Mouse (Mus musculus): ENCODE measurements at regions not wholly inside any gene's neighbourhood (a gene's known extent, or its start where the extent isn't known, plus 50 kb on each side); places are given as distances from the start of the nearest gene placed in this dataset.

DNA sequence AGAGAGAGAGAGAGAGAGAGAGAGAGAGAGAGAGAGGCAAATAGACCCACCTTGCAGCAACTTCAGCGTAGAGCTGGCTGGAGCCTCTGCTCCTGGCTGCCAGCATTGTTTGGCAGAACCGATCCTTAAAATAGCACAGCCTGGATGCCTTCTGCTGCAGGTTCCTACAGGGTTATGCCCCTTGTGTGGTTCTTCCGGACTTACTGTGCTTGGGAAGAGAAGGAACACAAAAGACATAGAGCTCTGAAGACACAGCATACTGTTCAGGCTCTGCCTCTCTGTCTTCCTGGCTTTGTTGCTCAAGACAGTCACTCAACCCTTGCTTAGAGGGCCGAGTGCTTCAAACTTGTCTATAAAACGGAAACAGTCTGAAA is 86.2 kb upstream of the Slc25a26 start:
- Histone ChIP-seq H3K9me3 (no peaks in the 10 kb centered on the region), H3K4me2 (replicated peaks) (no peak overlapping the region), H3K27ac (replicated peaks) (no peak overlapping the region), H3K4me3 (no peak overlapping the region), H3K4me1 (no peaks in the 10 kb centered on the region), H3K27me3 (no peaks in the 10 kb centered on the region), H3K36me3 (no peaks in the 10 kb centered on the region), H3K9ac (replicated peaks) (no peak overlapping the region)
- ATAC-seq (ENCODE audit: low FRiP score, low read depth): no peak
- 78% methylated on average over 5 of the region's 5 CpGs for WGBS

DNA sequence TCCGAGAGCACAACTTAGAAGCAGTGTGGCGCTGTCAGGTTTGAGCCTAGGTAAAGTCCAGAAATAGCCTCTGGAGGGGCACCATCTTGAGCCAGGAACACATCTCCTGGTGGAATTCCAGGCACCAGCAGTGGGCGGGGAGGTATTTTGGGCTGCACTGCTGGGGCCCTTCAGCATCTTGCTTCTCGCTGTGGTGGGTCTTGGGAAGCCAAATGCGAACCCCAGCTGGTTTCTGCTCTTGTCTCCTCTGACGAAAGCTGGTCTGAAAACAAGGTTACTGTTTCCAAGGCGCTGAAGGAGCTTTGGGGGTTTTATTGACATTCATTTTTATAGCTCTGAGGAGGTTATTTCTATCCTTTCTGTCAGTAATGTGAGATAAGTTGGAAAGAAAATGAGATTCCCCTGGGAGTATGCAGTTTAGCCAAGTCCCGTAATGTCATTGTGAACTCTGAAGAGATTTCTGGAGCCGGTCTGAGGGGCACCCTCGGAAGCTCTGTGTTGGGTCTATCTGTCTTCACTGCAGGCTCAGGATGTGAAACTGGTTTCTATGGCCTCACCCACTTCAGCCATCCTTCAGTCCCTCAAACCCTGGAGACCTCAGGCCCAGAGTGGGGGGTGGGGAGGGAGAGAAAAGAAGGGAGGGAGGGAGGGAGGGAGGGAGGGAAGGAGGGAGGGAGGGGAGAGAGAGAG is 86.7 kb upstream of the Slc25a26 start:
- Histone ChIP-seq H3K9me3 (no peaks in the 10 kb centered on the region), H3K9ac (replicated peaks) (no peak overlapping the region), H3K4me1 (no peaks in the 10 kb centered on the region), H3K36me3 (no peaks in the 10 kb centered on the region), H3K4me3 (no peak overlapping the region), H3K27me3 (no peaks in the 10 kb centered on the region), H3K27ac (replicated peaks) (no peak overlapping the region), H3K4me2 (replicated peaks) (no peak overlapping the region)
- WGBS: 79% methylated on average over 10 of the region's 10 CpGs
- ATAC-seq (ENCODE audit: low FRiP score, low read depth): no peak

DNA sequence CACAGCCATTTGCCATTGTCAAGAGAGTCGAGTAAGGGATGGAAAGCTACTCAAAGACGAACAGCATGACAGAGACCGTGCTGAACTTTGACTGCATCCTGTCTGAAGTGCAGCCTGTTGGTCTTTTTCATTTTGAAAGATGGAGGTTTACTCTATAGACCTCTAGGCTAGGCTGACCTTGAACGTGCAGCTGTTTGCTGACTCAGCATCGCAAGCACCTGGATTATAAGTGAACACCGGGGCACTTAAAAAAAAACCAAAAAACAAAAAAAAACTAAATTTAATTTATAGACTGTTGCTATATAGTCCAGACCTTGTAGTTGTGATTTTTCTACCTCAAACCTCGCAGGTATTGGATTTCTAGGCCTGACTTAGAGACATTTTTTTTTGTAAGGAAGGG is 87.8 kb upstream of the Slc25a26 start:
- no peaks in the 10 kb centered on the region for H3K9me3 ChIP-seq
- WGBS: 92% methylated on average over 7 of the region's 7 CpGs
- no peaks in the 10 kb centered on the region for H3K4me1 ChIP-seq
- H3K4me2 ChIP-seq (replicated peaks): no peak overlapping the region
- no peak overlapping the region for H3K4me3 ChIP-seq
- no peak overlapping the region for H3K9ac ChIP-seq (replicated peaks)
- no peak overlapping the region for H3K27ac ChIP-seq (replicated peaks)
- H3K36me3 ChIP-seq: no peaks in the 10 kb centered on the region
- no peaks in the 10 kb centered on the region; the same call in 1 of the 2 replicates for H3K27me3 ChIP-seq
- ATAC-seq (ENCODE audit: low FRiP score, low read depth): no peak

DNA sequence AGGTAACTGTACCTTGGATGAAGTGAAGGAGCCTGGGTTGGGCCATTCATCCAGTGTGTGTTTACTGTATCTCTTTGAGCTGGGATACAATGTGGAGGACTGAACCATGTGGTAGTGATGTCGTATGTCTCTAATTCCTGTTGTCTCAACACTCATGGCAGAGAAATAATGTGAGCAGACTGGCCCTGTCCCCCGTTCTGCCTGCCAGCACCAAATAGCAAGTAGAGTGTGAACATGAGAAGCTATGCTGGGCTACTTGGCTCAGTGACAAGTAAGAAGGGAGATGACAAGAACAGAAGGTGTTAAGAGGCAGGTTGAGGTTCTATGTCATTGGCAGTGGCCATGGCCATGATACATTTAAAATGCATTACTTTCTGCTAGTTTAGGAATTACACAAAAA is 89.7 kb upstream of the Slc25a26 start:
- H3K9ac ChIP-seq (replicated peaks): no peak overlapping the region
- H3K36me3 ChIP-seq: no peaks in the 10 kb centered on the region
- no peaks in the 10 kb centered on the region for H3K9me3 ChIP-seq
- no peak overlapping the region for H3K4me2 ChIP-seq (replicated peaks)
- ATAC-seq (ENCODE audit: low FRiP score, low read depth): no peak
- peaks cover 12% of the 10 kb centered on the region for H3K27me3 ChIP-seq
- H3K4me3 ChIP-seq: no peak overlapping the region
- no peaks in the 10 kb centered on the region for H3K4me1 ChIP-seq
- H3K27ac ChIP-seq (replicated peaks): no peak overlapping the region
- WGBS: 81% methylated on average over 2 of the region's 2 CpGs

DNA sequence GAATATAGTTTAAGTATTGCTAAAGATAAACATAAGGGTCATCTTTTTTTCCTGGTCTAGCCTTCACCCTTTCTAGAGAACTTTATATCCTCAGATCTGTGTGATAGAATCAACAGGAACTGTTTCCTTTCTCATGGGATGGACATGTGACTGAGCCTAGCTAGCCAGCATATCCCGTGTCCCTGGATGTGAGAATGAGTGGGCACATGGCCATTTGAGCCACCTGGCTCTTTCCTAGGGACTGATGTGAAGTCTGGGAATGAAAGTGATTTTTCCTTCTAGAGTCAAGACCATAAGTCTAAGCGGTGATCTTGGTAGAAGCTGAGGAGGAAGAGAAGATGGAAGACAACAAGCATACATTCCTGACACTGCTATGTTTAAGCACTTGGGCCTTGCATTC is 91.1 kb upstream of the Slc25a26 start:
- 90% methylated on average over 2 of the region's 2 CpGs for WGBS
- no peaks in the 10 kb centered on the region for H3K9me3 ChIP-seq
- no peak for ATAC-seq (ENCODE audit: low FRiP score, low read depth)
- peaks cover 15% of the 10 kb centered on the region for H3K27me3 ChIP-seq
- no peak overlapping the region for H3K4me3 ChIP-seq
- no peak overlapping the region for H3K4me2 ChIP-seq (replicated peaks)
- H3K9ac ChIP-seq (replicated peaks): no peak overlapping the region
- no peaks in the 10 kb centered on the region for H3K4me1 ChIP-seq
- no peak overlapping the region for H3K27ac ChIP-seq (replicated peaks)
- no peaks in the 10 kb centered on the region for H3K36me3 ChIP-seq

DNA sequence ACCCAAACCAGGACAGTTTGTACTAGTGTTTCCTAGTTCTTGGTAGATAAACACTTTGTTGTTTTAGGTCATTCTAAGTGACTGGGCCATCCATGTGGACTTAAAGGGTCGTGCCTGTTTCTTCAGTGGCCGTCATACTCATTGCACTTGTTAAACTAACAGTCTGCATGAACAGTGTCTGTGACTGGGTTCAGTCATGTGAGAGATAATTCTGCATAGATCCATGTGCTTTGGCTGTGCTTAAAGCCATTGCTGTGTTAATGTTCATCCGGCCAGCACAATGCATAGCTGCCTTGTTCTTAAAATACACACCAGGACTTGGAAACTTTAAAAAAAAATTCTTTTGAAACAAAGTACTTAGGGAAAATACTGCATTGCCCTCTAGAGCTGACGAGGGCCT is 92.4 kb upstream of the Slc25a26 start:
- no peak overlapping the region for H3K4me3 ChIP-seq
- H3K4me1 ChIP-seq: no peaks in the 10 kb centered on the region
- no peak for ATAC-seq (ENCODE audit: low FRiP score, low read depth)
- H3K27ac ChIP-seq (replicated peaks): no peak overlapping the region
- WGBS: 46% methylated on average over 4 of the region's 4 CpGs
- H3K36me3 ChIP-seq: no peaks in the 10 kb centered on the region
- peaks cover 19% of the 10 kb centered on the region for H3K27me3 ChIP-seq
- H3K4me2 ChIP-seq (replicated peaks): no peak overlapping the region
- no peaks in the 10 kb centered on the region for H3K9me3 ChIP-seq
- no peak overlapping the region for H3K9ac ChIP-seq (replicated peaks)

DNA sequence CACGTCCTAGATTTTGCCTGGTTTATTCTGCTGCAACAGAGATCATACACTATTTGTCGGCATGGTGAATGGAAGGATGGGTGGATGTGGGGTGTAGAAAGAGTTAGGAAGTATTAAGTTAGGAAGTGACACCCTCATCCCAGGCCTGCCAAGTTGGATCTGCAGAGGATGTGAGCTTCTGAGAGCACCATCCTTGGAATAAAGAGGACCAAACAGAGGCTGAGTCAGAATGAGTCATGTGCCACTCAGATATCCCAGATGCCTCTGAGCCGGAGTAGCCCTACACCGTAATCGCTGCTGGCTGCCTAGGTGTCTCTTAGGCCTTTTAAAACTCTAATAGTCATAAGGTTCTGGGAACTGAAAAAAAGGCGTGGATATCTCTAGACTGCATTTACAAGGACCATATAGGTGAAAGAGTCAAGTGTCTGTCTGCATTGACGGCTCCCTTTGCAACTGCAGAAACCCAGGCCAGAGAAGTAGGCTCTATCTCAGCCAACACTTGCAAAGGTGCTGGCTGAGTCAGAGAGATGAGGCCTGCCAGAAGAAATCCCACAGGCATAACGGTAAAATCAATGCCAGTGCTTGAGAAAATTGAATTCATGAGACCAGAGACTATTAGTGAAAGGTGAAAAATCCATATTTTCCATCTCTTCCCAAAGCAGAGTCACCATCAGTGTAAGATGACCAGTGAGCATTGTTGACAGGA is 94.6 kb upstream of the Slc25a26 start:
- Histone ChIP-seq H3K27ac (replicated peaks) (no peak overlapping the region), H3K4me2 (replicated peaks) (no peak overlapping the region), H3K4me1 (peaks cover 15% of the 10 kb centered on the region), H3K9ac (replicated peaks) (no peak overlapping the region), H3K9me3 (no peaks in the 10 kb centered on the region), H3K36me3 (no peaks in the 10 kb centered on the region), H3K27me3 (peaks cover 19% of the 10 kb centered on the region), H3K4me3 (no peak overlapping the region)
- ATAC-seq (ENCODE audit: low FRiP score, low read depth): no peak
- WGBS: 91% methylated on average over 8 of the region's 8 CpGs

DNA sequence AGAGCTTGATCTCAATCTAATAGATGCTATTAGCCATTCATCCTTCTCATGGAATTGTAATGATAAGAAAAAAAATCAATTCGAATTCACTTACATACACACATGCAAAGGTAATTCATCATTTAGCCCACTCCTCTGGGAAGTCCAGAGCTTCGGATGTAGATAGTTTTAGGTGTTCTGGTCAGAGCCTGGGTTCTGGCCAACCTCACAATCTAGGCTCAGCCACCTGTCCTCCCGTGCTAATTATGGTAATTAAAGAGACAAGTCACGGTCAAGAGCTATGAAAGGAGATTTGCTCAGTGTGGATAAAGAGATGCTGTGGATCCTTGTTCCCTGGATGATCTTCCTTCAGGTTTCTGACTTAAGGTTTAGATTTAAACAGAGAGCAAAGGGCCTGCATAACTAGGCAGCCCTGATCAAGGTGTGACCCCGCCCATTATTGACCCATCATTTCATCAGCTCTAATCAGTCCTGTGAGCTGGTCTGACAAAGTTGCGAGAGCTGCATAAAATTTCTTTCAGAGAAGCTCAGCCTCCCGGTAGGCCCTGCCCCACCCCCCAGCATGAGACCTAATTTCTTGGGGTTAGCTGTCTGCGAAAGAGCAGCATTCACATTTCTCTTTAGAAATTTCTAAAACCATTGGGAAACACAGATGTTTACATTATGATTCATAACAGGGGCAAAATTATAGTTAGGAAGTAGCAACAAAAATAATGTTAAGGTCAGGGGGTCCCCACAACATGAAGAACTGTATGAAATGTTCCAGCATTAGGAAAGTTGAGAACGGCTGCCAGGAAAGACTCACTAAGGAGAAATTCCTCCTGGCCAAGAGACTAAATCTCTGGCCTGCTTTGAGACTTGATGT is 98.3 kb upstream of the Slc25a26 start:
- Histone ChIP-seq H3K4me2 (replicated peaks) (peak overlapping the region; percentile 46), H3K27me3 (peaks cover 16% of the 10 kb centered on the region), H3K4me1 (peaks cover 19% of the 10 kb centered on the region), H3K4me3 (no peak overlapping the region), H3K36me3 (no peaks in the 10 kb centered on the region), H3K9ac (replicated peaks) (no peak overlapping the region), H3K9me3 (no peaks in the 10 kb centered on the region), H3K27ac (replicated peaks) (no peak overlapping the region; the same call in 1 of the 2 replicates)
- no peak for ATAC-seq (ENCODE audit: low FRiP score, low read depth)
- WGBS: 48% methylated on average over 9 of the region's 9 CpGs

DNA sequence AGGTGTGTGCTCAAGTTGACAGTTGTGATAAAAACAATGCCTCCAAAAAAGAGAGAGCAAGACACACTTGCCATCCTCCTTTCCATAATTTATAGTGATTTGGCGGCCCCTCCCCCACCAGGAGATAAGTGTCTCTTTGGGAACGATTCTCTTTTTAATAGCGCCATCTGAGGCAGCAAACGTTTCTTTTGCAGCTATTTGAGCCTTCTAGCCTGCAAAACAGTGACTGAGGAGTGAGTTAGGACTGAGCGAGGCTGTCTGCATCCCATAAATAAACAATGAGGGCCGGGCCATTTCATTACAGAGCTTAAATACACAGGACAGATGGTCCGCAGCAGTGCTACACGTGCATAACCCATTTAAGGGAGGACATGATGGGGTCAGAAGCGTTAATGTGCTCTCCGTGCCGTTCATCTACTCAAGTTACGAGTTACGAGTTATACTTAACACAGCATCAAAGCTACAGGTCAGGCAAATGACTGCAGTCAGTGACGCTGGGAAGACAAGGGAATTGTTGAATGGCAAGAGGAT is 99.0 kb upstream of the Slc25a26 start:
- Histone ChIP-seq H3K27ac (replicated peaks) (peak overlapping the region; percentile 20; the same call in 1 of the 2 replicates), H3K9me3 (no peaks in the 10 kb centered on the region)

DNA sequence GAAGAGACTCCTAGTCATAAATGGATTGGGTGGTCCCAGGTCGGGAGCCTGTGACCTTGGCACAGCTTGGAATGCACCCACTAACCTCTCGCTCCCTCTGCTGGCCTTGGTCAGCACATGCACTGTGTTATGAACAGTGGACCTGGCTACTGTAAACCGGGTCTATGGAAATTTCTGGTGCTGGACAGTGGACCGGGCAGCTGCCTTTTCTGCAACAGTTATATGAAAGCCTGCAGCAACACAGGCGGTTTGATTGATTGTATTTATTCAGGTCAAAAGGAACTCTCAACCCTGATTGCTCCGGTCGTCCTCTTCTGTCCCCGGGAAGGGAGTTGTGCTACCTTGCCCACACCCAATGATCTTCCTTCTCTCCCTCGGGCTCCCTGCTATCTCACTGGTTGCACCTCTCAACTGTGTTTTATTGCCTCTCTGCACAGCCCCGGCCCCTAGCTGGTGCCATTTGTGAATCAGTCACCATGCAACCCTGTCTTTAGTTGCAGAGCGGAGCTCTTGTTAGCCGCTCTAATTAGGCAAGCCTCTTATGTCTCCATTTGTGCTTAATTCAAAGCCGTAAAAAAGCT is 99.6 kb upstream of the Slc25a26 start:
- H3K4me3 ChIP-seq: no peak overlapping the region
- H3K27me3 ChIP-seq: peaks cover 8% of the 10 kb centered on the region
- peak overlapping the region; percentile 46 for H3K4me2 ChIP-seq (replicated peaks)
- WGBS: 42% methylated on average over 13 of the region's 13 CpGs
- peaks cover 19% of the 10 kb centered on the region for H3K4me1 ChIP-seq
- H3K27ac ChIP-seq (replicated peaks): peak overlapping the region; percentile 20
- ATAC-seq (ENCODE audit: low FRiP score, low read depth): peak; percentile 78
- no peak overlapping the region for H3K9ac ChIP-seq (replicated peaks)
- H3K9me3 ChIP-seq: no peaks in the 10 kb centered on the region
- H3K36me3 ChIP-seq: no peaks in the 10 kb centered on the region

More for the DNA sequence above, 99.0 kb upstream of the Slc25a26 start:
- Histone ChIP-seq H3K4me3 (no peak overlapping the region), H3K9ac (replicated peaks) (no peak overlapping the region), H3K4me2 (replicated peaks) (peak overlapping the region; percentile 46), H3K4me1 (peaks cover 19% of the 10 kb centered on the region), H3K36me3 (no peaks in the 10 kb centered on the region), H3K27me3 (peaks cover 10% of the 10 kb centered on the region)
- WGBS: 15% methylated on average over 14 of the region's 14 CpGs
- peak; percentile 88 for ATAC-seq (ENCODE audit: low FRiP score, low read depth)

DNA sequence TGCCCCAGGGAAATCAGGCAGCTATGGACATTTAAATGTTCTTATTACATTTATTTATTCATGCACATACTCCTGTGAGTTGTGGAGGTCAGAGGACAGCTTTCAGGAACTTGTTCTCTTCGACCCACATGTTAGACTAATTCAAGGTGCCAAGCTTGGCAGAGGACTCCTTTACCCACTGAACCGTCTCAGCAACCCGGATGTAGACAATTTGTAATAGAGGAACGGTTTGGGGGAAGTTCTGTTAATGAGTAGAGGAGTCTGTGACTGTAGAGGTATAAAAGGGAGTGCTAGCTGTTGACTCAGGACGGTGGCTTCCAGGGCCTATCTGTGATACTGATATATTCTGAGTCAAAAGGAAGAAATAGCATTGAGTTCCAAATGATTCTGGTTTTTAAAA is 107.4 kb upstream of the Magi1 start:
- Histone ChIP-seq H3K27ac (replicated peaks) (no peak overlapping the region), H3K4me2 (replicated peaks) (no peak overlapping the region), H3K9ac (replicated peaks) (no peak overlapping the region), H3K4me3 (no peak overlapping the region), H3K36me3 (no peaks in the 10 kb centered on the region), H3K4me1 (no peaks in the 10 kb centered on the region), H3K9me3 (no peaks in the 10 kb centered on the region), H3K27me3 (no peaks in the 10 kb centered on the region)
- no peak for ATAC-seq (ENCODE audit: low FRiP score, low read depth)
- 75% methylated on average over 5 of the region's 5 CpGs for WGBS
